Mouse (Mus musculus): ENCODE measurements around the gene Olfr645.

Gene Olfr645

DNA sequence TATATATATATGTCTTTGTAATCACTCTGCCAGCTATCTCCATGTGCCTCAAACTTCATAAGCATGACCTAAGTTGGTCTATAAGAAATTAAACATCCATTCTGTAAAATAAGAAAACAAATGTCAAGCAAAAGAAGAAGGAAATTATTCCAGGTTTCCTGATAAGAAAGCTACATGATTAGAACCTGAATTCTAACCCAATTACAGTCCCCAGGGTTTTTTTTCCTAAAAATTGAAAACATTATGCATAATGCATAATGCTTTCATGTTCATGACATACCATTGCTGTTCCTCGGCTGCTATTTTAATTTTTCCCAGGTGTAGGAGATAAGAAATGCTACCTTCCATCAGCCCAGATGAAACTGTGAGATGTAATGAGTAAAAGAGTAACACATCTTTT lies at the start of gene Olfr645:
Gene Olfr645, minus strand, starts transcription at position 101 of the 400 bp plus-strand sequence.
- DNase-seq: no peak

DNA sequence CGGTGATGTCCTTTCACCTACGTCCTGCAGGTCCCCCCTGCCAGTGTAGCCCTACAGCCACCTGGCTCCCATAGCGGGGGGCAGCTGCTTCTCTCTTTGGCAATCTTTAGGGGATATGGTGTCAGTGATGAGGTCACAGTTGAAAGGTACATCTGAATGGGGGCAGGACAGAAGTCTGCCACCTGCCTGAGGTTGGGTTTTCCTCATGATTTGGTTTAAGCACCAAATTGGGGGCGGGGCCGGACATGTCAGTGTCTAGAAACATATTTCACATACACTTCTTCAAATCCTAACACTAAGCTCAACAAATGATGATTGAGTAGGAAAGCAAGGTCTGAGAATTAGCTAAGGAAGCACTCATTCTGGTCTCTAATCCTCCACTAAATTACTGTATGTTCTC lies 44.5 kb upstream of the Olfr645 start, which contains the start of gene Ubqln5:
Gene Ubqln5, minus strand, starts transcription at position 101 of the 400 bp plus-strand sequence.
- no peak for DNase-seq

DNA sequence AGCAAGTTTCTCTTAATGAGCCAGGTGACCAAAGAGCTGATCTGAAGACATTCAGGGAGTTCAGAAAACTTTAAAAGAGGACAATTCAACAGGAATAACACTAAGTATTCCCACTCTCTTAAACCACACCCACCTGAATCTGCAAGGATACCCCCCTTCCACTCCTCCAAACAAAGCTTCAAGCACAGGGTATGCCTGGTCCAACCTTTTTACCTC lies 19.4 kb upstream of the Olfr645 start, which contains the start of gene Olfr646:
Gene Olfr646, plus strand, starts transcription at position 117 of the 216 bp plus-strand sequence.
- DNase-seq: no peak

DNA sequence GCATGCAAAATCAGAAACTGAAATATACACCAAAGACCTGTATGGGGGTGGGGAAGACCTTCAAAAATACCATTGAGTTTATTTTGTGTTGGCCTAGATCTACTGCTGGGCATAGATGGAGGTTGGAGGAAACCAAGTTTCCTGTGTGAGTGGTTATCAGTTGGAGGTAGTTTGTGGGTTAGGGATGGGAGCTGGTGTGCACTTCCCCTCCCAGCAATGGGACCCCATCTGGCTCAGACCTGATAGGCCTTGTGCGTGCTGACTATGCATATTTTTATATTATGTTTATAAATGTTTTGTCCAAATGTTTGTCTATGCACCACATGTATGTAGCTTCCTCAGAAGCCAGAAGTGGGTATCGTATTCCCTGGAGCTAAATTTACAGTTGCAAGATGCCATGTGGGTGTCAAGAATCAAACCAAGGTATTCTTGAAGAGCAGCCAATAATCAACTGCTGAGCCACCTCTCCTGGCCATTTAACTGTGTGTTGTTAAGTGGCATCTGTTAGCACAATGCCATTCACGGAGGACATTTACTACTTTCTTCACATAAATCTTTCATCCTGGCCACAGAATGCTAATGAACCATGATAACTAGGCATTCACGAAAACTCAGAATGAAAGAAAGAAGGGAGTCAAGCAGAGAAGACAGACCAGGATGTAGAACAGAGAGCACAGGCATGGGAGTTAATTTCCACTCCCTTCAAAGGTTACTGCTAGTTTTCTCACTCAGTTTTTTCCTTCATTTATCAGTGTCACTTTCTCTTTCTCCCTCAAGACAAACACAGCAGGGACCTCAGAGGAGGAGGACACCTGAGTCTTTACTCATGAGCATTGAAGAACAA lies 18.9 kb upstream of the Olfr645 start:
- no peak for DNase-seq

- no peak for DNase-seq
Observed at GRCm38 (mm10) chr7:104071769-104072168, 13.5 kb downstream of the Olfr645 start, which contains the start of gene Olfr644. Gene Olfr644 (minus strand): TSS chr7:104071869.

GRCm38 (mm10) chr7:104061345-104061744 lies 23.9 kb downstream of the Olfr645 start, which contains the start of gene 4930516K23Rik:
Gene 4930516K23Rik (minus strand): TSS chr7:104061445.
- DNase-seq: no peak

- no peak for DNase-seq
Observed at GRCm38 (mm10) chr7:104059215-104059614, 26.1 kb downstream of the Olfr645 start.

DNA sequence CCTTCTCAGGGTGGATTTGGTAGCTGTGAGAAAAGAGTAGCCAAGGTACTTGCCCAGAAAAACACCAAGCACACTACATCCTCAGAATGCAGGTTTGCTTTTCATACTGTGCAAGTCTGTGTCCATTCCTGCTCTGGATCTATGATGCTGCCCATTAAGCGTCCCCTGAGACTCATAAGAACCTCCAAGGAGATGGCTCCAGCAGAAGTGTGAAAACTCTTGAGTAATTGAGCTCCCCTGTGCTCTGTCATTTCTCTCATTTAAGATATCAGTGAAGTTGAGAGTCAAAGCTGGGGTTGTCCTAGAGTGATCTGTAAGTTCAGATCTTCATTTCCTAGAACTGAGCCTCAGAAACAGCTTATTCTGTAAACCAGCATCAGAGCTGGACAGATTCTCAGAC lies 32.7 kb downstream of the Olfr645 start, which contains the start of gene Olfr642:
Gene Olfr642, minus strand, starts transcription at position 101 of the 400 bp plus-strand sequence.
- no peak for DNase-seq

GRCm38 (mm10) chr7:104050745-104051144 lies 34.5 kb downstream of the Olfr645 start:
- DNase-seq: no peak

- DNase-seq: no peak
Observed at GRCm38 (mm10) chr7:104035145-104035544, 50.1 kb downstream of the Olfr645 start, which contains the start of gene Olfr641. Gene Olfr641 (plus strand): TSS chr7:104035445.

All from kidney, postnatal 14 days (tissue).